Mouse (Mus musculus): ENCODE results near the gene Myo3a. TPM values are rescaled to one million over a fixed set of nuclear protein-coding genes. Genes with fewer than 3 reads are reported as not detected.
A peak's percentile ranks its signal among the peaks of the same experiment; 100 is the strongest.
"Not testable (repeated sequence)": the region's sequence is repeated elsewhere in the genome, so short reads cannot be mapped to it uniquely, and the experiment has no call there.

Gene Myo3a
- polyA plus RNA-seq, 1 experiment from 2014 or later, result not detected

DNA sequence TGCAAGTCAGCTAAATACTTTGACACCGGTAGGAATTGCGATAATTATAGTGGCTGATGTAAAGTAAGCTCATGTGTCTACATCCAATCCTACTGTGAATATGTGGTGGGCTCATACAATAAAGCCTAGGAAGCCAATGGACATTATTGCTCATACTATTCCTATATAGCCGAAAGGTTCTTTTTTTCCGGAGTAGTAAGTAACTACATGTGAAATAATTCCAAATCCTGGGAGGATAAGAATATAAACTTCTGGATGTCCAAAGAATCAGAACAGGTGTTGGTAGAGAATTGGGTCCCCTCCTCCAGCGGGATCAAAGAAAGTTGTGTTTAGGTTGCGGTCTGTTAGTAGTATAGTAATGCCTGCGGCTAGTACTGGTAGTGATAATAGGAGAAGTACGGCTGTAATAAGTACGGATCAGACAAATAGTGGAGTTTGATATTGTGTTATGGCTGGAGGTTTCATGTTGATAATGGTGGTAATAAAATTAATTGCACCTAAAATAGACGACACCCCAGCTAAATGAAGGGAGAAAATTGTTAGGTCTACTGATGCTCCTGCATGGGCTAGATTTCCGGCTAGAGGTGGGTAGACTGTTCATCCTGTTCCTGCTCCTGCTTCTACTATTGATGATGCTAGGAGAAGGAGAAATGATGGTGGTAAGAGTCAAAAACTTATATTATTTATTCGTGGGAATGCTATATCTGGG lies 361.5 kb downstream of the Myo3a start:
- 55% methylated on average over 12 of the region's 12 CpGs for WGBS (ENCODE audit: insufficient replicate concordance)
- H3K36me3 ChIP-seq (replicated peaks; ENCODE audit: insufficient read depth, low read length); H3K4me2 ChIP-seq (ENCODE audit: low read depth, low read length); H3K27ac ChIP-seq (ENCODE audit: low read depth); DNase-seq; H3K4me3 ChIP-seq (ENCODE audit: low read depth, low read length); H3K27me3 ChIP-seq (ENCODE audit: insufficient read depth, low read length); H3K9me3 ChIP-seq (ENCODE audit: low read length); H3K4me1 ChIP-seq (ENCODE audit: insufficient read depth); H3K9ac ChIP-seq (replicated peaks): not testable (repeated sequence)
- peak; percentile 77 for ATAC-seq

DNA sequence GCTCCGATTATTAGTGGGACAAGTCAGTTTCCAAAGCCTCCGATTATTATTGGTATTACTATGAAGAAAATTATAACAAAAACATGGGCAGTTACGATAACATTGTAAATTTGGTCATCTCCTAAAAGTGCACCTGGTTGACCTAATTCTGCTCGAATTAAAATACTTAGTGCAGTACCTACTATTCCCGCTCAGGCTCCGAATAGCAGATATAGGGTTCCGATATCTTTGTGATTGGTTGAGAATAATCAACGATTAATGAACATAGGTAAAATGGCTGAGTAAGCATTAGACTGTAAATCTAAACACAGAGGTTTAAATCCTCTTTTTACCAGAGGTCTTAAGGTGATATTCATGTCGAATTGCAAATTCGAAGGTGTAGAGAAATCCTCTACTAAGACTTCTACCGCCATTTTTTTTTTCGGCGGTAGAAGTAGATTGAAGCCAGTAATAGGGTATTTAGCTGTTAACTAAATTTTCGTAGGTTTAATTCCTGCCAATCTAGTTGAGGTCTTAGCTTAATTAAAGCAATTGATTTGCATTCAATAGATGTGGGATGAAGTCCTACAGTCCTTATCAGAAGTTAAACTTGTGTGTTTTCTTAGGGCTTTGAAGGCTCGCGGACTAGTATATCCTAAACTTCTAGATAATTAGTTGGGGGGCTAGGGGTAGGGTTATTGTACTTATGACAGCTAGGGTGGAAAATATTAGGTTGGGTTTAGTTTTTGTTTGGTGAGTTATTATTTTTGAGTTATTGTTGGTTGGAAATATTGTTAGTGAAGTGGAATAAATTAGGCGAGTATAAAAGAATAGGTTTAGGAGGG lies 362.3 kb downstream of the Myo3a start:
- H3K4me1 ChIP-seq (ENCODE audit: insufficient read depth); H3K4me2 ChIP-seq (ENCODE audit: low read depth, low read length); H3K9ac ChIP-seq (replicated peaks); H3K9me3 ChIP-seq (ENCODE audit: low read length); H3K27me3 ChIP-seq (ENCODE audit: insufficient read depth, low read length); H3K27ac ChIP-seq (ENCODE audit: low read depth); DNase-seq; H3K4me3 ChIP-seq (ENCODE audit: low read depth, low read length); H3K36me3 ChIP-seq (replicated peaks; ENCODE audit: insufficient read depth, low read length): not testable (repeated sequence)
- ATAC-seq, result peak; percentile 77
- whole genome bisulfite sequencing (ENCODE audit: insufficient replicate concordance), result 73% methylated on average over 16 of the region's 17 CpGs

DNA sequence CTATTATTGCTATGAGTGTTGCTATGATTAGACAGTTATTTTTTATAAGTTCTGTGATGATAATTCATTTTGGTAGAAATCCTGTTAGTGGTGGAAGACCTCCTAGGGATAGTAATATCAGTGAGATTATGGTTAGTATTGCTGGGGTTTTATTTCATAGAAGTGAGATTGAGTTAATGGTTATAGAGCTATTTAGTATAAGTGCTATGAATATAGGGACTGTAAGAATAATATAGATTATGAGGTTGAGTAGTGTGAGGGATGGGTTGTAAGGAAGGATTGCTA lies 362.8 kb downstream of the Myo3a start:
- no peak for ATAC-seq
- no peaks in the 10 kb centered on the region for H3K9me3 ChIP-seq (ENCODE audit: low read length)

DNA sequence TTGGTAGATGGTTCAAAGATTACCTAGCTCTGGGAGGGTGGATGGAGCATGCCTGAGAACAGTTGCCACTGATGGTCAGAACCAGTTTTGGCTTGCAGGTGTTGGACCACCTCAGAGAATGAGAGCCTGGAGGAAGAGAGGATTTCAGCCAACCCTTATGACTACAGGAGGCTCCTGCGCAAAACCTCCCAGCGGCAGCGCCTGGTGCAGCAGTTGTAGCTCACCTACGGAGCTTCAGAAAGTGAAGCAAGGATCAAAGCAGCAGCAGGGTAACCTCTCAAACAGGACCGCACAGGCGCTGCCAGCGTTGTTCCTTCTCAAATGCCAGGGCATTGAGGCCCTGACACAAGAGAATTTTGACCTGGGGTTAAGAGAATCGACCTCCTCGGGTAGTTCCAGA lies 390.6 kb downstream of the Myo3a start:
- 8% methylated on average over 9 of the region's 9 CpGs for WGBS (ENCODE audit: insufficient replicate concordance)
- ATAC-seq, result no peak
- Histone ChIP-seq H3K4me2 (ENCODE audit: low read depth, low read length) (no peak overlapping the region), H3K9me3 (ENCODE audit: low read length) (no peaks in the 10 kb centered on the region), H3K9ac (replicated peaks) (no peak overlapping the region), H3K4me3 (ENCODE audit: low read depth, low read length) (no peak overlapping the region), H3K27me3 (ENCODE audit: insufficient read depth, low read length) (peaks cover 44% of the 10 kb centered on the region), H3K36me3 (replicated peaks; ENCODE audit: insufficient read depth, low read length) (no peaks in the 10 kb centered on the region), H3K27ac (ENCODE audit: low read depth) (no peak overlapping the region), H3K4me1 (ENCODE audit: insufficient read depth) (peaks cover 10% of the 10 kb centered on the region)
- no peak for DNase-seq
- TF ChIP-seq CTCF (IDR thresholded peaks at IDR 0.05; ENCODE audit: low read depth) (no peak), EP300 (IDR thresholded peaks at IDR 0.05; ENCODE audit: low read depth) (no peak)

More for the DNA sequence above, 362.8 kb downstream of the Myo3a start:
- Histone ChIP-seq H3K36me3 (replicated peaks; ENCODE audit: insufficient read depth, low read length) (no peaks in the 10 kb centered on the region), H3K9ac (replicated peaks) (no peak overlapping the region), H3K4me1 (ENCODE audit: insufficient read depth) (no peaks in the 10 kb centered on the region), H3K27ac (ENCODE audit: low read depth) (no peak overlapping the region), H3K27me3 (ENCODE audit: insufficient read depth, low read length) (no peaks in the 10 kb centered on the region), H3K4me2 (ENCODE audit: low read depth, low read length) (no peak overlapping the region), H3K4me3 (ENCODE audit: low read depth, low read length) (no peak overlapping the region)
- no peak for DNase-seq
- no peak for TF ChIP-seq CTCF (IDR thresholded peaks at IDR 0.05; ENCODE audit: low read depth)
- no peak for TF ChIP-seq EP300 (IDR thresholded peaks at IDR 0.05; ENCODE audit: low read depth)

DNA sequence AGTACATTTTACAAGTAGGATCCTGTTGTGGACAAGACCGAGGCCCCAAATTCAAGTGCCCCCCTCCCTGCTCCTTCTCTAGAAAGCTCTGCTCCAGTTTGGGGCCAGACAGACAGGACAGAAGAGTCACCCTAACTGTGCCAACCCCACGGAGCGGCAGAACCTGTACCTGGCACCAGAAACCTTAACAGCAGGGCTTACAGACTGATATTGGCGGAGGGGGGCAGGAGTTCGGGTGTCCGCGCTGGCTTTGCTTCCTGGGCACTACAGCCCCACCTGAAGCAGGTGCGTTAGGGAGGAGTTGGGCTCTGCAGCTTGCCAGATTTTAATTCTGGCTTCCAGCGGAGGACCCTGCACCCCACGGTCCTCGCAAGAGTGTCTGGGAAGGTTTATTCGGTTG lies 392.1 kb downstream of the Myo3a start:
- H3K9me3 ChIP-seq (ENCODE audit: low read length), result no peaks in the 10 kb centered on the region
- 4% methylated on average over 12 of the region's 12 CpGs for WGBS (ENCODE audit: insufficient replicate concordance)
- ATAC-seq, result no peak

DNA sequence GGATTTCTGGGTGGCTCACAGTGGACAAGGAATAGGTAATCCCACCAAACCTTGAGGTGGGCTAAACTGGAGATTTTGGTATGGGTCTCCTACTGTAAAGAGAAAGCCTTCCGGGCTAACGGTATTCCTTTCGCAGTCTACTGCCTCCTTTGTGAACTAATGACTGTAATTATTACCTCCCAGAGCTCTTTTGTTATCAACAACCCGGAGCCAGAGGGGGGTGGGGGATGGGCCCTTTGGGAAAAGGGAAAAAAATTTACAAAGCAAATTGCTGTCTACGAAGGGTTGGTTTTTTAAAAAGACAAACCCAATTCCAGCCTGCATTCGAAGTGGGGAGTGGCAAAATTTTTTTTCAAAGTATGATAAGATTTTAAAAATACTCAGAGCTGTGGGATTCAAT lies 392.7 kb downstream of the Myo3a start:
- H3K27ac ChIP-seq (ENCODE audit: low read depth), result no peak overlapping the region
- H3K9me3 ChIP-seq (ENCODE audit: low read length), result no peaks in the 10 kb centered on the region
- peaks cover 10% of the 10 kb centered on the region for H3K4me1 ChIP-seq (ENCODE audit: insufficient read depth)
- TF ChIP-seq EP300 (IDR thresholded peaks at IDR 0.05; ENCODE audit: low read depth) (no peak), CTCF (IDR thresholded peaks at IDR 0.05; ENCODE audit: low read depth) (no peak)
- H3K4me3 ChIP-seq (ENCODE audit: low read depth, low read length), result no peak overlapping the region
- no peak for DNase-seq
- no peak overlapping the region for H3K4me2 ChIP-seq (ENCODE audit: low read depth, low read length)
- no peak overlapping the region for H3K9ac ChIP-seq (replicated peaks)
- H3K36me3 ChIP-seq (replicated peaks; ENCODE audit: insufficient read depth, low read length), result no peaks in the 10 kb centered on the region
- H3K27me3 ChIP-seq (ENCODE audit: insufficient read depth, low read length), result peaks cover 64% of the 10 kb centered on the region
- no peak for ATAC-seq
- 5% methylated on average over 6 of the region's 6 CpGs for WGBS (ENCODE audit: insufficient replicate concordance)

More for the DNA sequence above, 392.1 kb downstream of the Myo3a start:
- no peak for DNase-seq
- Histone ChIP-seq H3K4me2 (ENCODE audit: low read depth, low read length) (no peak overlapping the region), H3K9ac (replicated peaks) (no peak overlapping the region), H3K36me3 (replicated peaks; ENCODE audit: insufficient read depth, low read length) (no peaks in the 10 kb centered on the region), H3K27me3 (ENCODE audit: insufficient read depth, low read length) (peaks cover 58% of the 10 kb centered on the region), H3K4me3 (ENCODE audit: low read depth, low read length) (no peak overlapping the region), H3K4me1 (ENCODE audit: insufficient read depth) (peaks cover 10% of the 10 kb centered on the region), H3K27ac (ENCODE audit: low read depth) (no peak overlapping the region)
- TF ChIP-seq CTCF (IDR thresholded peaks at IDR 0.05; ENCODE audit: low read depth) (no peak), EP300 (IDR thresholded peaks at IDR 0.05; ENCODE audit: low read depth) (no peak)
